Mouse (Mus musculus): Measurements from ENCODE around the gene Tbl3.
"Not testable (repeated sequence)": the region's sequence is repeated elsewhere in the genome, so short reads cannot be mapped to it uniquely, and the experiment has no call there.

- not testable (repeated sequence) for TF ChIP-seq CTCF, EP300 (IDR thresholded peaks at IDR 0.05; ENCODE audit: low read depth)
Measured at GRCm38 (mm10) chr17:24720616-24721015, 13.2 kb upstream of the Tbl3 start.

All from liver, postnatal 0 days (tissue).